Mouse (Mus musculus) lung, embryonic 16.5 days (tissue): ENCODE measurements around the gene Mapk8. TPM values are rescaled to one million over a fixed set of nuclear protein-coding genes. Genes with fewer than 3 reads are reported as not detected.

Experiments used
- ATAC-seq: fragments of 200-750 bp; cut with Nextera tagmentation; 2 replicates; pipeline ENCODE4 v1.8.0; 2017; ENCODE audit warnings: low read depth, mild to moderate bottlenecking, moderate library complexity
- H3K27ac ChIP-seq: fragments of 300-500 bp; sonication (generic); 2 replicates; pipeline ENCODE4 v1.5.1; 2014; ENCODE audit warnings: mild to moderate bottlenecking, control low read depth, low read length
- H3K27me3 ChIP-seq: fragments of 300-500 bp; sonication (generic); 2 replicates; pipeline ENCODE4 v1.6.1; 2014; ENCODE audit warnings: low read depth, low read length, mixed read lengths; ENCODE audit not compliant: control insufficient read depth, insufficient read depth
- H3K36me3 ChIP-seq: fragments of 300-500 bp; sonication (generic); 2 replicates; pipeline ENCODE4 v1.6.1; 2014; ENCODE audit warnings: low read length; ENCODE audit not compliant: control insufficient read depth, insufficient read depth
- H3K4me1 ChIP-seq: fragments of 300-500 bp; sonication (generic); replicated peaks from 2 replicates; pipeline ENCODE4 v1.6.1; 2014; ENCODE audit warnings: low read length, mixed read lengths; ENCODE audit not compliant: control insufficient read depth, insufficient read depth
- H3K4me2 ChIP-seq: fragments of 300-500 bp; sonication (generic); 2 replicates; pipeline ENCODE4 v1.6.1; 2014; ENCODE audit warnings: low read depth, low read length, control low read depth
- H3K4me3 ChIP-seq: fragments of 300-500 bp; sonication (generic); 2 replicates; pipeline ENCODE4 v1.5.1; 2014; ENCODE audit warnings: mild to moderate bottlenecking, low read length, control low read depth
- H3K9ac ChIP-seq: fragments of 300-500 bp; sonication (generic); 2 replicates; pipeline ENCODE4 v1.6.1; 2014; ENCODE audit warnings: low read length, control low read depth
- H3K9me3 ChIP-seq: fragments of 300-500 bp; sonication (generic); 2 replicates; pipeline ENCODE4 v1.6.1; 2016; ENCODE audit warnings: low read length; ENCODE audit not compliant: control insufficient read depth
- WGBS: fragments of 180-500 bp; shearing (Covaris S2); extraction: QIAGEN DNeasy Blood & Tissue Kit; methylation state at CpG from one replicate; pipeline ENCODE4 v1.1.7; 2014; 5-methylcytosine and 5-hydroxymethylcytosine counted together
- polyA plus RNA-seq: library from polyadenylated mRNA; unstranded; fragments of >200 nt; fragmentation: Nextera tagmentation; extraction: Ambion mirVana; gene quantifications from 2 replicates; pipeline ENCODE4 v1.2.1, GENCODE M21; 2015

Mapk8 gene
- polyA plus RNA-seq, 1 experiment from 2014 or later: 13.9 TPM

GRCm38 (mm10) chr14:33373271-33373670, 73.7 kb downstream of the Mapk8 start:
- Histone ChIP-seq H3K4me3 (no peak overlapping the region), H3K9me3 (no peaks in the 10 kb centered on the region), H3K36me3 (no peaks in the 10 kb centered on the region), H3K9ac (no peak overlapping the region), H3K4me2 (no peak overlapping the region), H3K27ac (no peak overlapping the region), H3K4me1 (no peaks in the 10 kb centered on the region; the same call in 1 of the 2 replicates), H3K27me3 (no peaks in the 10 kb centered on the region)
- ATAC-seq: no peak
- WGBS: 52% methylated on average over 1 of the region's 1 CpGs

DNA sequence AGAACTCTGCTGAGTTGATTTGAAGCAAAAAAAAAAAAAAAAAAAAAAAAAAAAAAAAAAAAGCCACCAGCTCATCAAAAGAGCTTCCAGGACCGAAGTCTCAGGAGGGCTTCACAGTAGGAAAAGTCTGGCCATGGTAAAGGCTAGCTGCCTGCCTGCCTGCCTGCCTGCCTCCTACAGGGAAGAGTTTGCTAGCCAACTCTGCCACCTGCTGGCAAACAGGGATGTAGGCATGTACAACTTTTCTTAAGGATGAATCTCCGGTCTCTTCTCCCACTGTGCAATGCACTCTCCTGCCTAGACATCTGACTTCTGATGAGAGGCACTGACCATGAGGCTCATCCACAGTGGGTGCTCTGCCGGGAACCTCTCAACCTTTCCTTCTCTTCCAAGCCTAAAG, 75.7 kb downstream of the Mapk8 start:
- Histone ChIP-seq H3K4me1 (no peaks in the 10 kb centered on the region; the same call in 1 of the 2 replicates), H3K4me3 (no peak overlapping the region), H3K36me3 (no peaks in the 10 kb centered on the region), H3K4me2 (no peak overlapping the region), H3K9me3 (no peaks in the 10 kb centered on the region), H3K27ac (no peak overlapping the region), H3K27me3 (no peaks in the 10 kb centered on the region), H3K9ac (no peak overlapping the region)
- ATAC-seq: peak; percentile 63
- 8% methylated on average over 3 of the region's 3 CpGs for WGBS

GRCm38 (mm10) chr14:33370056-33370455, 76.9 kb downstream of the Mapk8 start:
- WGBS: 6% methylated on average over 7 of the region's 7 CpGs

GRCm38 (mm10) chr14:33369375-33369774, 77.6 kb downstream of the Mapk8 start:
- no peaks in the 10 kb centered on the region for H3K27me3 ChIP-seq
- no peak overlapping the region for H3K27ac ChIP-seq
- 0 out of 2 replicates have a peak, but pooled peaks cover 2% of the 10 kb centered on the region for H3K36me3 ChIP-seq
- H3K4me1 ChIP-seq: no peaks in the 10 kb centered on the region; the same call in 1 of the 2 replicates
- H3K4me3 ChIP-seq: no peak overlapping the region
- ATAC-seq: no peak
- H3K4me2 ChIP-seq: no peak overlapping the region
- H3K9ac ChIP-seq: no peak overlapping the region
- no peaks in the 10 kb centered on the region for H3K9me3 ChIP-seq
- WGBS: 80% methylated on average over 12 of the region's 12 CpGs

More at GRCm38 (mm10) chr14:33370056-33370455, 76.9 kb downstream of the Mapk8 start:
- Histone ChIP-seq H3K36me3 (0 out of 2 replicates have a peak, but pooled peaks cover 2% of the 10 kb centered on the region), H3K9ac (no peak overlapping the region), H3K4me3 (no peak overlapping the region), H3K4me1 (no peaks in the 10 kb centered on the region; the same call in 1 of the 2 replicates), H3K4me2 (no peak overlapping the region), H3K27me3 (no peaks in the 10 kb centered on the region), H3K27ac (no peak overlapping the region), H3K9me3 (no peaks in the 10 kb centered on the region)
- ATAC-seq: peak; percentile 59

DNA sequence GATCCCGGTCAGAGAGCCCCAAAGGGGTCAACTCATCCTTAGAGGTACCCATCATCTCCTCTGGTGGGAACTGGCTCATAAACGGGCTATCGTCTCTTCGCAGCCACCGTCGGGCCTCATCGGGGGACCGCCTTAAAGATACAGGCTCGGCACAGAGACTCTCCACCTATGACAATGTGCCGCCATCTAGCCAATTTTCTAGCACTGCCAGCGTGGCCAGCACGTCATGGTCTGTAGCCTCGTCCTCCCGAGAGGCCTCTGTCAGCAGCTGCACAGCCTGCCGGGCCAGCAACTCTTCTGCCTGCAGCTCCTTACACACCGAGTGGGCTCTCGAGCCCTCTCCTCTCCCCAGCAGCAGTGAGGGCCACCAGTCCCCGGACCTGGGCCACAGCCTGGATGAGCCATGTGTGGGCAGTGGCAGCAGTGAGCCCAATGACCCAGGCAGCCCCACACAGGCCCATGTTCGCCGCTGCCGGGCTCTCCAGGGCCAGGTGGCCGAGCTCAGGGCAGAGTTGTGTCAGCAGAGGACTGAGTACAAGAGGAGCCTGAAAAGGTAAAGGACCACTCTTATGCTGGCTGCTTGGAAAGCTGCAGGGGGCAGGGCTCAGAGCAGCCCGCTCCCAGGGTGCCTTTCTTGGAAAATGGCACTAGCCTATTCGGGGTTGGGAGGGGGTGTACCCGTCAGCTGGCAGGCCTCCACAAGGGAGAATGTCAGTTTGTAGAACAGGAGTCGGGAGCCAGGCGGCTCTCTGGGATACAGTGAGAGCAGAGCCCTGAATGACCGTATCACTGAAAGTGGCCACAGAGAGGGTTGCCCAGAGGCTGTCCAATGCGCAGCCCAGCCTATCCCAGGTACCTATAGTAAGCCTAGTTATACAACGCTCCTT, 79.8 kb downstream of the Mapk8 start:
- H3K36me3 ChIP-seq: 0 out of 2 replicates have a peak, but pooled peaks cover 2% of the 10 kb centered on the region
- H3K9ac ChIP-seq: no peak overlapping the region
- no peak for ATAC-seq
- no peaks in the 10 kb centered on the region for H3K27me3 ChIP-seq
- H3K4me1 ChIP-seq: peaks cover 13% of the 10 kb centered on the region
- H3K4me2 ChIP-seq: no peak overlapping the region
- 77% methylated on average over 30 of the region's 30 CpGs for WGBS
- H3K9me3 ChIP-seq: no peaks in the 10 kb centered on the region
- no peak overlapping the region for H3K4me3 ChIP-seq
- no peak overlapping the region for H3K27ac ChIP-seq

GRCm38 (mm10) chr14:33364061-33364460, 82.9 kb downstream of the Mapk8 start:
- H3K9me3 ChIP-seq: no peaks in the 10 kb centered on the region
- no peak for ATAC-seq
- peaks cover 15% of the 10 kb centered on the region for H3K4me1 ChIP-seq
- 0 out of 2 replicates have a peak, but pooled peaks cover 2% of the 10 kb centered on the region for H3K36me3 ChIP-seq
- no peak overlapping the region for H3K27ac ChIP-seq
- no peak overlapping the region for H3K9ac ChIP-seq
- H3K27me3 ChIP-seq: no peaks in the 10 kb centered on the region
- no peak overlapping the region for H3K4me2 ChIP-seq
- no peak overlapping the region for H3K4me3 ChIP-seq
- 76% methylated on average over 2 of the region's 2 CpGs for WGBS

GRCm38 (mm10) chr14:33363611-33364010, 83.3 kb downstream of the Mapk8 start:
- WGBS: 62% methylated on average over 5 of the region's 5 CpGs

DNA sequence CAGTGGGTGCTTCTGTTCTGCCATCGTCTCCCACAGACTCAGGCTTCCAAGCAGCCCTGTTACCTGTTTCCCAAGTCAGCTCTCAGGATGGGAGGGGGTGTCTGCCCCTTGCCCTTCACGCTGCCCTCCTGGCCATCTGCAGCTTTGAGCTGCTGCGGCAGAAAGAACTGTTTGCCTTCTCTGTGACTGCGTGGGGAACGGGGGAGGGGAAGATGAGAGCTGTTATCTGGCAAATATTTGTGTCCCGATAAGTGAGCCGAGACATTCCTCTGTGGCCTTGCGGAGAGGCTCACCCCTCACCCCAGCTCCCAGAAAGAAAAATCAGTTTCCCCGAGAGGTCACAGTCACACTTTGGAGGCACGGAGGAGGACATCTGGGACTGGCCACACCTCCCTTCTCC, 84.2 kb downstream of the Mapk8 start:
- H3K27me3 ChIP-seq: no peaks in the 10 kb centered on the region
- H3K4me3 ChIP-seq: no peak overlapping the region
- ATAC-seq: peak; percentile 37; the same call in 1 of the 2 replicates
- no peak overlapping the region for H3K27ac ChIP-seq
- H3K36me3 ChIP-seq: 0 out of 2 replicates have a peak, but pooled peaks cover 2% of the 10 kb centered on the region
- peak overlapping the region; percentile 40; the same call in 1 of the 2 replicates for H3K9ac ChIP-seq
- H3K4me2 ChIP-seq: peak overlapping the region; percentile 30
- WGBS: 3% methylated on average over 10 of the region's 10 CpGs
- H3K4me1 ChIP-seq: peaks cover 17% of the 10 kb centered on the region
- H3K9me3 ChIP-seq: no peaks in the 10 kb centered on the region

More at GRCm38 (mm10) chr14:33363611-33364010, 83.3 kb downstream of the Mapk8 start:
- H3K27ac ChIP-seq: no peak overlapping the region
- peaks cover 15% of the 10 kb centered on the region for H3K4me1 ChIP-seq
- H3K9me3 ChIP-seq: no peaks in the 10 kb centered on the region
- no peak overlapping the region for H3K4me3 ChIP-seq
- ATAC-seq: no peak
- H3K36me3 ChIP-seq: 0 out of 2 replicates have a peak, but pooled peaks cover 2% of the 10 kb centered on the region
- no peak overlapping the region for H3K9ac ChIP-seq
- no peak overlapping the region for H3K4me2 ChIP-seq
- H3K27me3 ChIP-seq: no peaks in the 10 kb centered on the region

- H3K9me3 ChIP-seq: no peaks in the 10 kb centered on the region
- H3K27me3 ChIP-seq: no peaks in the 10 kb centered on the region
- H3K4me3 ChIP-seq: no peak overlapping the region
- 0 out of 2 replicates have a peak, but pooled peaks cover 2% of the 10 kb centered on the region for H3K36me3 ChIP-seq
- 0 out of 2 replicates have a peak, but pooled peaks have one; percentile 18 for ATAC-seq
- WGBS: 29% methylated on average over 14 of the region's 14 CpGs
- peaks cover 23% of the 10 kb centered on the region for H3K4me1 ChIP-seq
- H3K27ac ChIP-seq: no peak overlapping the region
- H3K9ac ChIP-seq: no peak overlapping the region
- H3K4me2 ChIP-seq: peak overlapping the region; percentile 30
Measured at GRCm38 (mm10) chr14:33362122-33362521, 84.8 kb downstream of the Mapk8 start.
